Comparison of ENCODE assay signal across 10 mouse cellular contexts in the genomic region with DNA sequence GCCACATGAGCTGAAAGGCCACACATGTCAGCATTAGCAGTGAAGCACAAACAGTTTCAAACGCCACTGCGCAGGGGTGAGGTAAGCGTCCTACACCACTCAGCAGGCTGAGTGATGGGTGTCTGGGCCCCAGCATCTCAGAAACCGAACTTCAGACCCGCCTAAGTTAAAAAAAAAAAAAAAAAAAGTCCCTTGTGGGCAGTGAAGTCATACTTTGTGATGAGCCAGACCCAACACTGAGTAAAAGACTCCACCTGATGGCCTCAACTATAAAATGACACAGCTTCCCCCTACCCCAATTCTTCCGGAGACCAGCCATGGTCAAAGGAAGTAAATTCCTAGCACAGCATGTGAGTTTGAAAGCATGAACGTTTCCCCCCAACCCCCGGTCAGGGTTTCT. TPM values are rescaled to one million over a fixed set of nuclear protein-coding genes. Genes with fewer than 3 reads are reported as not detected.
DNase-seq lines count a peak whose midpoint lies in the region; ATAC-seq and TF ChIP-seq lines count a peak whose summit lies in the region.
"Had no signal": no experiment of that assay in that cellular context is flagged by ENCODE, and none has a peak within 500 bp of the region (broad histone marks: within the 10 kb centered on the region; RNA-seq: fewer than 3 reads in every experiment).

No protein-coding gene starts in this region.

- H3K4me1 ChIP-seq in heart, embryonic 16.5 days (ENCODE audit: control insufficient read depth, insufficient read depth, low read length) = peaks cover 29% of the 10 kb centered on the region
- peaks cover 16% of the 10 kb centered on the region; the same call in 1 of the 2 replicates for H3K4me1 ChIP-seq in hindbrain, postnatal 0 days (ENCODE audit: insufficient read depth, low read length)
- H3K4me1 ChIP-seq in midbrain, embryonic 15.5 days = peaks cover 40% of the 10 kb centered on the region

- 43% methylated on average over 8 of the region's 8 CpGs for WGBS in heart, embryonic 16.5 days
- WGBS in hindbrain, postnatal 0 days = 44% methylated on average over 8 of the region's 8 CpGs
- 51% methylated on average over 8 of the region's 8 CpGs for WGBS in midbrain, embryonic 15.5 days

- DNase-seq in heart, adult 18-20 months = no peak
- peak; percentile 58 for DNase-seq in R1 (ENCODE audit: low read depth, low spot score)
- no peak for DNase-seq in hindbrain, postnatal 0 days (ENCODE audit: low spot score)
- DNase-seq in cerebellum, postnatal 10 days = no peak
- no peak for DNase-seq in retina, postnatal 1 day
- no peak for DNase-seq in kidney, postnatal 4 days
- DNase-seq: cerebellum, adult 2 months; kidney, adult 2 months had no signal

- H3K9me3 ChIP-seq in heart, embryonic 16.5 days (replicated peaks; ENCODE audit: control insufficient read depth, low read length) = no peaks in the 10 kb centered on the region
- H3K9me3 ChIP-seq in hindbrain, postnatal 0 days (ENCODE audit: low read length) = no peaks in the 10 kb centered on the region
- no peaks in the 10 kb centered on the region for H3K9me3 ChIP-seq in midbrain, embryonic 15.5 days

- ATAC-seq in heart, embryonic 16.5 days (replicated peaks; ENCODE audit: extremely low read depth, insufficient read depth, low FRiP score) = no peak
- ATAC-seq in hindbrain, postnatal 0 days = no peak
- ATAC-seq in midbrain, embryonic 15.5 days (replicated peaks) = no peak

- peak overlapping the region; percentile 77 for H3K9ac ChIP-seq in heart, embryonic 16.5 days (ENCODE audit: low read length)
- no peak overlapping the region for H3K9ac ChIP-seq in hindbrain, postnatal 0 days (replicated peaks; ENCODE audit: low read length)
- no peak overlapping the region for H3K9ac ChIP-seq in midbrain, embryonic 15.5 days

- no peak overlapping the region for H3K27ac ChIP-seq in heart, embryonic 16.5 days (ENCODE audit: low read length)
- no peak overlapping the region for H3K27ac ChIP-seq in hindbrain, postnatal 0 days
- no peak overlapping the region for H3K27ac ChIP-seq in midbrain, embryonic 15.5 days

- peak overlapping the region; percentile 99 for H3K4me2 ChIP-seq in heart, embryonic 16.5 days (ENCODE audit: low read depth, low read length)
- peak overlapping the region; percentile 80 for H3K4me2 ChIP-seq in hindbrain, postnatal 0 days (ENCODE audit: low read depth, low read length)
- peak overlapping the region; percentile 89 for H3K4me2 ChIP-seq in midbrain, embryonic 15.5 days

- H3K36me3 ChIP-seq in heart, embryonic 16.5 days (ENCODE audit: control insufficient read depth, insufficient read depth) = peaks cover 36% of the 10 kb centered on the region
- peaks cover 31% of the 10 kb centered on the region for H3K36me3 ChIP-seq in hindbrain, postnatal 0 days (ENCODE audit: insufficient read depth, low read length)
- H3K36me3 ChIP-seq in midbrain, embryonic 15.5 days (replicated peaks) = peaks cover 29% of the 10 kb centered on the region

- H3K4me3 ChIP-seq in heart, embryonic 16.5 days (ENCODE audit: low read length) = peak overlapping the region; percentile 83
- H3K4me3 ChIP-seq in hindbrain, postnatal 0 days (ENCODE audit: low read length) = no peak overlapping the region
- peak overlapping the region; percentile 86; the same call in 1 of the 2 replicates for H3K4me3 ChIP-seq in midbrain, embryonic 15.5 days

- no peak for TF ChIP-seq CTCF in hindbrain, postnatal 0 days (IDR thresholded peaks at IDR 0.05; ENCODE audit: low read depth)

- H3K27me3 ChIP-seq in heart, embryonic 16.5 days (ENCODE audit: control insufficient read depth, insufficient read depth, low read length) = no peaks in the 10 kb centered on the region
- H3K27me3 ChIP-seq in hindbrain, postnatal 0 days (ENCODE audit: insufficient read depth, low read length) = no peaks in the 10 kb centered on the region
- no peaks in the 10 kb centered on the region for H3K27me3 ChIP-seq in midbrain, embryonic 15.5 days (replicated peaks)

RNA-seq across cellular contexts. Expression of gene Arpc5l, which starts 2.0 kb away (rescaled TPM):
- polyA plus RNA-seq in heart, embryonic 16.5 days (2015; fragmentation: Nextera tagmentation; extraction: Ambion mirVana) = 77.4 and 83.3 TPM in 2 replicates
- 100 to 1,000 TPM in 1 of 2 experiments, 10 to 100 TPM in 1; 96.6 to 115 TPM for total RNA-seq in heart, adult 18-20 months (2021)
- 45.5 and 63.8 TPM in 2 replicates for total RNA-seq in hindbrain, postnatal 0 days (2014; rRNA removed)
- polyA plus RNA-seq in hindbrain, postnatal 0 days (2015; fragmentation: Nextera tagmentation; extraction: Ambion mirVana) = 176 and 181 TPM in 2 replicates
- 129 and 136 TPM in 2 replicates for polyA plus RNA-seq in midbrain, embryonic 15.5 days (2015; fragmentation: Nextera tagmentation; extraction: Ambion mirVana)

RNA-seq across cellular contexts. Expression of gene Rpl35, which starts 2.3 kb away (rescaled TPM):
- 479 and 487 TPM in 2 replicates for polyA plus RNA-seq in heart, embryonic 16.5 days (2015; fragmentation: Nextera tagmentation; extraction: Ambion mirVana)
- total RNA-seq in heart, adult 18-20 months (2021) = 100 to 1,000 TPM; 336 to 368 TPM
- total RNA-seq in hindbrain, postnatal 0 days (2014; rRNA removed) = 41.1 and 46.1 TPM in 2 replicates
- polyA plus RNA-seq in hindbrain, postnatal 0 days (2015; fragmentation: Nextera tagmentation; extraction: Ambion mirVana) = 600 and 645 TPM in 2 replicates
- polyA plus RNA-seq in midbrain, embryonic 15.5 days (2015; fragmentation: Nextera tagmentation; extraction: Ambion mirVana) = 523 and 527 TPM in 2 replicates

RNA-seq across cellular contexts. Expression of gene Wdr38, which starts 5.8 kb away (rescaled TPM):
- 1.2 and 1.3 TPM in 2 replicates for polyA plus RNA-seq in heart, embryonic 16.5 days (2015; fragmentation: Nextera tagmentation; extraction: Ambion mirVana)
- total RNA-seq in heart, adult 18-20 months (2021) = under 1 TPM in 1 of 2 experiments, not detected in 1; 0.18 TPM
- 0.93 and 1.2 TPM in 2 replicates for total RNA-seq in hindbrain, postnatal 0 days (2014; rRNA removed)
- 0.66 and 0.73 TPM in 2 replicates for polyA plus RNA-seq in hindbrain, postnatal 0 days (2015; fragmentation: Nextera tagmentation; extraction: Ambion mirVana)
- polyA plus RNA-seq in midbrain, embryonic 15.5 days (2015; fragmentation: Nextera tagmentation; extraction: Ambion mirVana) = 1.8 and 1.9 TPM in 2 replicates
